Mouse (Mus musculus) ES-CJ7 (cell line): ENCODE measurements around the gene Slc4a8.

Experiments
- DNase-seq: peaks from one replicate; pipeline ENCODE4 v3.0.0; 2011; ENCODE audit warnings: low read depth, low spot score

Slc4a8 gene

GRCm38 (mm10) chr15:100761419-100762185 is at the start of gene Slc4a8:
TSS of gene Slc4a8 (plus strand) at chr15:100761747.
- DNase-seq = peak; percentile 93

- DNase-seq = no peak
Measured at GRCm38 (mm10) chr15:100714470-100714869, 47.1 kb upstream of the Slc4a8 start.

- no peak for DNase-seq
Measured at GRCm38 (mm10) chr15:100715399-100715993, 46.1 kb upstream of the Slc4a8 start.

- DNase-seq = no peak
Measured at GRCm38 (mm10) chr15:100717933-100718332, 43.6 kb upstream of the Slc4a8 start.

GRCm38 (mm10) chr15:100718572-100718971 is 43.0 kb upstream of the Slc4a8 start:
- peak; percentile 39 for DNase-seq

GRCm38 (mm10) chr15:100719217-100719616 is 42.3 kb upstream of the Slc4a8 start:
- DNase-seq = no peak

GRCm38 (mm10) chr15:100720066-100720465 is 41.5 kb upstream of the Slc4a8 start:
- peak; percentile 33 for DNase-seq

- DNase-seq = no peak
Measured at GRCm38 (mm10) chr15:100721445-100721844, 40.1 kb upstream of the Slc4a8 start.

- no peak for DNase-seq
Measured at GRCm38 (mm10) chr15:100722026-100722425, 39.5 kb upstream of the Slc4a8 start.

GRCm38 (mm10) chr15:100722564-100722963 is 39.0 kb upstream of the Slc4a8 start:
- no peak for DNase-seq

GRCm38 (mm10) chr15:100723505-100723904 is 38.0 kb upstream of the Slc4a8 start:
- DNase-seq = no peak

- DNase-seq = no peak
Measured at GRCm38 (mm10) chr15:100726721-100727120, 34.8 kb upstream of the Slc4a8 start.

- no peak for DNase-seq
Measured at GRCm38 (mm10) chr15:100727834-100728233, 33.7 kb upstream of the Slc4a8 start.

GRCm38 (mm10) chr15:100728586-100728985 is 33.0 kb upstream of the Slc4a8 start:
- no peak for DNase-seq

- no peak for DNase-seq
Measured at GRCm38 (mm10) chr15:100729281-100729985, 32.1 kb upstream of the Slc4a8 start, which contains the start of gene Galnt6. TSS of gene Galnt6 (minus strand) at chr15:100729376.

- DNase-seq = peak; percentile 42
Measured at GRCm38 (mm10) chr15:100731081-100731480, 30.5 kb upstream of the Slc4a8 start.

GRCm38 (mm10) chr15:100732580-100732979 is 29.0 kb upstream of the Slc4a8 start:
- no peak for DNase-seq

- no peak for DNase-seq
Measured at GRCm38 (mm10) chr15:100735095-100735952, 26.2 kb upstream of the Slc4a8 start.

- DNase-seq = no peak
Measured at GRCm38 (mm10) chr15:100735953-100736300, 25.6 kb upstream of the Slc4a8 start.

GRCm38 (mm10) chr15:100737667-100738066 is 23.9 kb upstream of the Slc4a8 start:
- no peak for DNase-seq

- no peak for DNase-seq
Measured at GRCm38 (mm10) chr15:100738351-100738781, 23.2 kb upstream of the Slc4a8 start.

GRCm38 (mm10) chr15:100739442-100739841 is 22.1 kb upstream of the Slc4a8 start:
- DNase-seq = no peak
